Mouse (Mus musculus) layer of hippocampus, postnatal 36 days (tissue): ENCODE data around the gene Olfr825. TPM values are rescaled to one million over a fixed set of nuclear protein-coding genes. Genes with fewer than 3 reads are reported as not detected.
"Not testable (repeated sequence)": the region's sequence is repeated elsewhere in the genome, so short reads cannot be mapped to it uniquely, and the experiment has no call there.

Source experiments
- DNase-seq, 2 experiments: peaks; one replicate each; pipeline ENCODE4 v3.0.0; 2022
- total RNA-seq, 2 experiments: library from RNA; stranded (reverse); gene quantifications; 2 replicates each; pipeline ENCODE4 v1.2.3; 2021

Olfr825 gene
- total RNA-seq: not detected

DNA sequence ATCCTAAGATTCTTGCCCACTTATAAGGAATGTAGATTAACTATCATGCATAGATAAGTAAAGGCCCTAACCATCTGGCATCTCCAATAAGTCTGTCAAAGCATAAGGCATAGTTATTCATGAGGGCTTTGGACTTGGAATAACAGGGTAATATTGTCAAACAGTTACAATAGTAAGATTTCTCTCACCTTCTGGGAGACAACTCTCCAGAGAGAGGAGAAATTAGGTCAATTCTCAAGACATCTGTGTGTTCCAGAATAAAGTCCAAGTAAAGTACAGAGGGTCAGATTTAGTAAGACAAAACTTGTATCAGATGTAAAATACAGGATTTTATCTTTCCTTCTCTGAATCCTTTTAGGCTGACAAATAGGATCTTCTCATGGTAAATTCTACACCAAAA lies at the start of gene Olfr825:
Gene Olfr825 (minus strand): TSS at position 101 of the 400 bp plus-strand sequence.
- DNase-seq: no peak

GRCm38 (mm10) chr10:130214303-130214702 lies 47.7 kb upstream of the Olfr825 start, which contains the start of gene Olfr827:
Olfr827 (minus strand) TSS chr10:130214403.
- DNase-seq: no peak

DNA sequence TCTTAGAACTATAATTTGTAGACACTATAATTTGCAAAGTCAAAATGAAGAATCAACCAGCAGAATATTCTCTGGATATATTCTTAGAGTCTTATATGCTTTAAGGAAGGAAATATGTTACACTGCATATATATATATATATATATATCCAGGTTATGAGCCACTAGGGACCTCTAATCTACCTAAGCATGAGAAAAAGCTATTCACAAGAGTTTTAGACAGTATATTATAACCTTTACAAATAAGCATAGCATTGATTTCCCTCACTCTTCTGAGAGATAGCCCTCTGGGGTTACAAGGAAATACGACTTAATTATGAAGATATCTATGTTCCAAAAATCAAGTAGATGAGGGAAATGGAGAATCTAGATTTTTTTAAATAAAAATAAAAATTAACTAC lies 17.5 kb upstream of the Olfr825 start, which contains the start of gene Olfr826:
Gene Olfr826 (minus strand): TSS at position 101 of the 400 bp plus-strand sequence.
- no peak for DNase-seq

DNA sequence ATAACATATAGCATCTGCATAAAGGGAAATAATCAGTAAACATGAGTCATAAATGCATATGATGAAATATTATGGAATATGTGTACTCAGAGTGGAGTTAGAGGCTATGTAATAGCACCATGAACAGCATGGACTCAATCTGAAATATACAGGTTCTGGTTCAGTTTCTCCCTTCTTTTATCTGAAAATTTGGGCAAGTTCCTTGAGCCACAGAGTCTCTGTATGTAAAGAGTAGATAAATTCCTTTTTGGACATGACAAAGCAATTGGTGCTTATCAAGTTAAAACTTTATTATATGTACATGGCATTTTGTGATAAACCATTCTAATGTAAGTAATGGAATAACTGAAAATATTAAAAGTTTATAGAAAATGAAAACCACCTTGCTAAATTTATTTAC lies 1.4 kb downstream of the Olfr825 start:
- no peak for DNase-seq

- DNase-seq: no peak
Measured at GRCm38 (mm10) chr10:130144121-130144520, 22.4 kb downstream of the Olfr825 start.

DNA sequence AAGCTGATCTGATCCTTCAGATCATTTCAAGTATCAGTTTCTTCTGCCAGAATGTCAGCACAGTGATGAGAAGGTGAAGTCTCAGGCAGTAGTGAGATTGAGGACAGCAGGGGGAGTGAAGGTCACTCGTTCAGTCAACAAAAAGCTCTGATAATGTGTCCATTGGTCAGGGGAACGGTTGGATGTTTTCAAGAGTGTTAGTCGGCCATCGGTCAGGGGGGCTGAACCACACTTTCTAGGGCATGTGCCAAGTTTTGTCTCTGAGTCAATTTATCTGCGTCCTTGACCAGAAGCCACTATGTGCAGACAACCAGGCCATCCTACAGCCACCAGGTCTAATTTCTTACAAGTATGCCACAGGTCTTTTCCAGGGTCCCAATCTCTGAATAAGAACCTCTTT lies 24.1 kb downstream of the Olfr825 start:
- not testable (repeated sequence) for DNase-seq

DNA sequence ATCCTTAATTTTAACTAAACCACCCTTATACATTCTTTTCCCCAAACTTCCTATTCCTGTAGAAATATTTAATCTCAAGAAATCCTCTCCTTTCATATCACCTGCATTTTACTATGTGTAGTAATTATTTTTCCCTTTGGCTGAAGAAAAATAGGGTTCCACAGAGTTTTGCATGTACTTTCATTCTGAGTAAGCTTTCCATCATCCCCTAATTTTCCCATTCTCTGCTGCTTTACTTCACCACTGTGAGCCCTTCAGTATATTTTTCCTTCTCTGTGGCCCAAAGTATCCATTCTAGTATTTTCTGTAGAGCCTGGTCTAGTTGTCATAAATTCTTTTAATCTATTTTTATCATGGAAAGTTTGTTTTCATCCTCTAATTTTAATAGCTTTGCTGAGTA lies 31.8 kb downstream of the Olfr825 start:
- no peak for DNase-seq

DNA sequence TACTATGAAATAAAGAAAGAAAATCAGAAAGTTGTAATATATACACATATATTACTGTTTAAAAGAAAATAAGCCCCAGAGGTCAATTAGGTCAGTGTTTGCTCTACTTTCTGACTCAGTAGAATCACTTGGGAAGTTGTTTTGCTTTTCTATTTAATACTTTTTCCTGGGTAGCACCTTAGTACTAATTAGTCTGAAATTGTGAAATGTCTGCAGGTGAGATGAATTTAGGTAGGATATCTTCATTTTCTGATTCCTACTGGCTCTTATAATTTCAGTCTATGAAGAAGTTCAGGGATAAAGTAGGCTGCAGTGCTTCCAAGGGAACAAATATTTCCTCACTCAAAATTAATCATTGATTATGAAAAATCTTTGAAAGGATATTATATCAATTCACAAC lies 36.7 kb downstream of the Olfr825 start, which contains the start of gene Olfr824:
Gene Olfr824 (minus strand): TSS at position 101 of the 400 bp plus-strand sequence.
- DNase-seq: not testable (repeated sequence)

GRCm38 (mm10) chr10:130116045-130116444 lies 50.5 kb downstream of the Olfr825 start:
- DNase-seq: not testable (repeated sequence)

DNA sequence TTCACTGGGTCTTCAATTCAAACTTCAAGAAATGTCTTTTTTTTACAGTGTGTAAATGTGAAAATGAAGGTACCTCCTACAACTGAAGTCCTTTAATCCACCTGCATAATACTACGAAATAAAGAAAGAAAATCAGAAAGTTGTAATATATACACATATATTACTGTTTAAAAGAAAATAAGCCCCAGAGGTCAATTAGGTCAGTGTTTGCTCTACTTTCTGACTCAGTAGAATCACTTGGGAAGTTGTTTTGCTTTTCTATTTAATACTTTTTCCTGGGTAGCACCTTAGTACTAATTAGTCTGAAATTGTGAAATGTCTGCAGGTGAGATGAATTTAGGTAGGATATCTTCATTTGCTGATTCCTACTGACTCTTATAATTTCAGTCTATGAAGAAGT lies 51.3 kb downstream of the Olfr825 start, which contains the start of gene Olfr823:
Gene Olfr823 (minus strand): TSS at position 101 of the 400 bp plus-strand sequence.
- not testable (repeated sequence) for DNase-seq

Other genes starting within 250 kb of the Olfr825 start
- gene Olfr818, start 217.7 kb downstream of the Olfr825 start, total RNA-seq: not detected
- not detected for gene Olfr819, start 199.5 kb downstream of the Olfr825 start, total RNA-seq
- gene Olfr247, start 190.6 kb downstream of the Olfr825 start, total RNA-seq: not detected
- gene Gm10310, start 181.7 kb downstream of the Olfr825 start, total RNA-seq: not detected
- gene Olfr820, start 154.1 kb downstream of the Olfr825 start, total RNA-seq: not detected
- gene Olfr821, start 136.4 kb downstream of the Olfr825 start, total RNA-seq: not detected
- gene Olfr822, start 95.6 kb downstream of the Olfr825 start, total RNA-seq: not detected
- not detected for gene Olfr823, start 51.4 kb downstream of the Olfr825 start, total RNA-seq
- gene Olfr824, start 36.8 kb downstream of the Olfr825 start, total RNA-seq: not detected
- not detected for gene Olfr826, start 17.4 kb upstream of the Olfr825 start, total RNA-seq
- not detected for gene Olfr827, start 47.6 kb upstream of the Olfr825 start, total RNA-seq
- gene Neurod4, start 113.5 kb upstream of the Olfr825 start, total RNA-seq: under 1 TPM; 0.17 to 0.18 TPM
- 1 to 10 TPM in 1 of 2 experiments, under 1 TPM in 1; 0.82 to 1.3 TPM for gene Tespa1, start 156.1 kb upstream of the Olfr825 start, total RNA-seq
- under 1 TPM; 0.12 to 0.20 TPM for gene Vmn2r84, start 227.6 kb upstream of the Olfr825 start, total RNA-seq